Mouse (Mus musculus): ENCODE data around the gene Plekhg2.

- no peak for TF ChIP-seq CTCF (IDR thresholded peaks at IDR 0.05; ENCODE audit: insufficient read depth, low read length)
- TF ChIP-seq POLR2A (IDR thresholded peaks at IDR 0.05; ENCODE audit: borderline replicate concordance, extremely low read depth, low read depth, low read length) = no peak
Measured at GRCm38 (mm10) chr7:28371514-28371989, 847 bp downstream of the Plekhg2 start.
